Mouse (Mus musculus) spleen, postnatal 14 days (tissue): ENCODE results near the gene Pdgfa.

Source experiments
- DNase-seq, 2 experiments: peaks; one replicate each; pipeline ENCODE4 v3.0.0; 2021 to 2022; ENCODE audit warnings: low spot score in 2 of 2

Pdgfa gene

DNA sequence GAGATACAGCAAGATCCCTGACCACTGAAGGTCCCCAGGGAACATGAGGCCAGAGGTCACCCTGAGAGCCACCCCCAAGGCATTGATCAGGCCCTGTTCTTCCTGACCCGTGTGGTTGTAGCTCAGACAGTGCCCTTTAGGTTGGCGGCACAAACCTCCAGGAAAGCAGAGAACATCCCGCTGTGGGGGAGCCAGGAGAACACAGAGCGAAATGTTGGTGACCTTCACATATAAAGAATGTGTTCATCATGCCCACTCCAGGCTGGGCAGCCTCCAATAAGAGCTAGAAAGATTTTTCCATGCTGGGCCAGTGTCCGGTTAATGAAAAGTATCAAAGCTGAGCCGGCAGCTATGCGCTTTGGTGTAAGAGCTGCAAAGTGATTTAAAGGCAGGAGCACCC, 43.2 kb downstream of the Pdgfa start:
- DNase-seq = no peak

DNA sequence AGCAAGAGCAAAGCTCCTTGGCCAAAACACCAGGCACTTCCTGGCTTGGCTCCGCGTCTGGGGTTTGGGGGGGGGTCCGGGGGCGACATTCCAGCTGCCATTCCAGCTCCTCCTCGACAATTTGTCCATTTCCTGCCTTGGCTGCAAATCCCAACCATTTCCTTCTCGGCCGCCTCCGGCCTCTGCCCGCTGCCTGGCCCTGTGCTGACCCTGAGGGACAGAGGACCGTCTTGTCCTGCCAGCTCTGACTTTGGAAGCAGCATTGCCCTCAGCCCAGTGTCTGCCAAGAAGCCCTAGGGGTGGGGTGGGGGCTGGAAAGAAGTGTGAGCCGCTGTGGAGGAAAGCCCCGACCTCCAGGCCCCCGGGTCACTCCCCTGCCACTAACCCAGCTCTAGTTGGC, 44.2 kb downstream of the Pdgfa start:
- DNase-seq = no peak

DNA sequence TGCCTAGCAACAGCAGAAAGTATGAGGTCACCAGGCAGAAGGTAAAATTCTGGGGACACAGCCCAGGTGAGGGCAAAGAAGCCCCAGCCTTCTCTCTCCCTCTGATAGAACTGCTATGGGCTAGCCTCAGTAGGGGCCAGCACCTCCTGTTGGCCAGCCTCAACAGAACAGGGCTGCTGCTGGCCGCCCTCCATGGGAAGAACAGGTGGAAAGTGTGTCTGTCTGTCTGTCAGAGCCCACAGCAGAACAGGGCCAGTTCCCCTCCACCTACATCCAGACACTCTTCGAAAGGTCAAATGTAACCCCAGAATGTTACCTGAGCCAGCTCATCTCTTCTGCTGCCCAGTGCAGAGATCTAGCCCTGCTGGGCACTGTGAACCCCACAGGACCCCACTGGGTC, 45.9 kb downstream of the Pdgfa start:
- no peak for DNase-seq

DNA sequence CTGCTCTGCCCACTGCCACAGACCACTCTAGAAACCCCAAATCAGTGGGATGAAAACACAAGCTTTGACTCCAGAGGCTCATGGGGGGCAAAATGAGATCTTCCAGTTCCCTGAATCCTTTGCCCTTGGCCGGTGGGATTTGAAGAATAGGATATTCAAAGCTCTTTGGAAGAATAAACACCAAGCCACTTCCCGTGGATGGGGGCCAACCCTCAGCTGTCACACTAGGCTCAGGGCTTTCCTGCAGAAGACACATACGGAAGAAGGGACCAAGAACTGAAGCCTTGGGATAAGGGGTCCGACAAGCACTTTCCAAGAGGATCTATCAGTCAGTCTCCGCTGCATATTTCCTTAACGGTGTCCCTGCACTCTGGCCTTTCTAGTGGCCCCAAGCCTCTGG, 48.0 kb downstream of the Pdgfa start:
- DNase-seq = no peak

DNA sequence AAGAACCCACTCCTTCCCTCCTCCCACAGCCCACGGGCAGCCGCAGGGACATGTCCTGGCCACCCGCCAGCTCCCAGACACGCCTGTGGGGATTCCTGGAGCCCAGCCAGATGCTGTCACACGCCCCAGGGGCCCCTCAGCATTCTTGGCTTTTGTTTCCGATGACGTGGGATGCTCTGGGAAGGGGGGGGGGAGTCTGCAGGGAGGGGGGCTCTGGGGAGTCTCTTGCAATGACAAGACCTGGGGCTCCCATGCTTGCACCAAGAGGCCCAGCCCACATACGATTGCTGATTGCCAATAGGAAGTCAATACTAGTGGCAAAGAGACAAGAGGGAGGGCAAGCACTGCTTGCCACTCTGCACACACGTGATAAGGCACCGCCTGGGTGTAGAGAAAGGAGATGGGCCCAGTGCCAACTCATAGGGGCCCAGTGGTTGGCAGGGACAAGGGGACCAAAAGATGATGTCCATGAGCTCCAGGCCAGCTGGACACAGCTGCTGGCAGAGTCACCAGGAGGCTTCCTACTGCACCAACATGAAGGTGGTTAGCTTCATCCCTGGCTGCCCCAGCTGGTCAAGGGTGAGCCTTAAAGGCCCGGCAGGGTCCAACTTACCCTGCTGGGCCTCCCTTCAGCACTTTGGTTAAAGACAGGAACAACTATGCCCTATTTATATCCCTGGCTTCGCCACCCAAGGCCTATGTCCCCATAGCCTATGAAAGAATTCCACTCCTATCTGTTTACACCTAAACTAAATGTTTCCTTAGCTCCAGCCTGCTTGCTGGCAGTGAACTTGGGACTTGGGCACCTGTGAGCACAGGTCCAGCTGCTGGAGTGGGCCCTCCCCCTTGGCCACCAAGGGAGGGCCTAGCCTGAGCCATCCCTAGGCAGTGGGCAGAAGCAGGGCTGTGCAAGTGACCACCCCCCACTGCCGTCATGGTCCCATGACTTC, 48.9 kb downstream of the Pdgfa start:
- DNase-seq = no peak

DNA sequence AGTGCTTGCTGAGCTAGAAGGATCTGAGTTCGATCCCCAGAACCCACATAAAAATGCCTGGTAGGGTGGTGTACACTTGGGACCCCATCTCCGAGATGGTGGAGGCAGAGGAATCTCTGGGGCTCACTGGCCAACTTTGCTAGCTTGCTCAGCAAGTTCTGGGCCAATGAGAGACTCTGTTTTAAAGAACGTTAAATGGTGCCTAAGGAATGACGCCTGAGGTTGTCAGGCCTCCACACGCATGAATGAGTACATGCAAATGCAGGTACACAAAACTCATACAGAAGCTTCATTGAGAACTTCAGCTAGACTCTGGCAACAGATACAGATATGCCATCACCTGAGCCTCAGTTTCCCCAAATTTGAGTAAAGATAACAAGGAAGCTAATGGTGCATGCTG, 49.7 kb downstream of the Pdgfa start:
- DNase-seq = no peak

DNA sequence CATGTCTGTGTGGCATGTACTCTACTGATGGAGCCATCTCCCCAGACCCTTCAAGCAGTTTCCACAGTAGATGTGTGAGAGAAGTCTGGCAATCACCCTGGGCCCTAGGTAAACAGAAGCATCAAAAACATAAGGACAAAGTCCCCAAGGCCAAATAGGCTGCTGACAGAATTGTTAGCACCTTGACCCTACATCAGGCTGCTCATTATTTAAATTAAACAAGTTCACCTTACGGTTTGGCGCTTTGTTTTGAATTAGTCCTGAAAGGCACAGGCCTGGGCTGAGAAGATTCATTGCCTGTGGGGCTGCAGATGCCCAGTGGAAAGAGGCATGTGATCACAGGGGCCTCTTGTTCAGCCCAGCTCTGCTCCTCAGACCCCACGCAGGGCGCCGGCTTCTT, 50.2 kb downstream of the Pdgfa start:
- DNase-seq = no peak

DNA sequence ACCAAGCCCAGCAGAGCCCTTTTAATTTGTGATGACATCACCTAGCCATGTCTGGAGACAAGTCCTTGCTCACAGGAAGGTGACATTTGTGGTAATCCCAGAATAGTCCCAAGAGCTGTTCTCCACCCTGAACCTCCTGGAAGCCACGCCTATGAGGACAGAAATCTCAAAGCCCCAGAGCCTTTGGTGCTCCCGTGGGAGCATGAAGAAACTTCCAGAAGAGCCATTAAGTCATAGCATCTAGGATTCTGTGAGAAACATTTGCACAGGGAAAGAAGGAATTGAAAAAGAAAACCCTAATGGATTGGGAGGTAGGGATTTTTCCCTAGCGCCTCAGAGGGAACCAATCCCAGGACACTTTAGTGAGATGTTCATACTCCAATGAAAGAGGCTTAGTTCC, 52.2 kb downstream of the Pdgfa start:
- no peak for DNase-seq

DNA sequence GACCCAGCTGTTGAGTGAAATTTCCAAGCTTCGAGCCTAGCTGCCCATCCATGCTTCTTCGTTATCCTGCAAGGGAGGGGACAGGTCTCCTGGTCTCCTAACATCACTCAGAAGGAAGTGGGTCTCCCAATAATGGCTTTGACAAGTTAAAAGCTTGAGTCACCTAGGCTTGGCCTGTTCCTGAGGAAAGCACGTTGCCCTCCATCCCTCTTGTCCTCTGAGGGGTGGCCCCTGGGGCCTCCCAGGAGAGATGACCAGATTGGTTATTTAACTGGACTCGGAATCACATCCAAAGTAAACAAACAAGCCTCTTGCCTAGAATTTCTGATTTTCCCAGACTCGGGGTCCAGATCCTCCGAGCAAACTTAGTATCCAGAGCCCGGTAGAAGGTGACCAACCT, 52.6 kb downstream of the Pdgfa start:
- DNase-seq = no peak

DNA sequence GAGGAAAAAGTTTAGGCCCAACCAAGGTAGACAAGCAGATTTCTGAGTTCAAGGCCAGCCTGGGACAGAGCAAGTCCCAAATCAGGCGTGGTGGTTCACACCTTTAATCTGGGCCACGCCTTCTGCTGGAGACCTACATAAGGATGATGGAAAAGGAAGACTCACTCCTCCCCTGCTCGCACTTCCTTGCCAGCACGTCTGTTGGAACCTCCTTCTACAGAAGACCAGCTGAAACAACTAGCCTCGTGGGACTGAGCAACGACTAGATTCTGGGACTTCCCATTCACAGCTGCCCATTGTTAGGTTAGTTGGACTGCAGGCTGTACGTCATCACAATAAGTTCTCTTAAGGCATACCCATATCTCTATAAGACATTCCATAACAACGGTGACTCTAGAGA, 55.3 kb downstream of the Pdgfa start:
- DNase-seq = no peak

DNA sequence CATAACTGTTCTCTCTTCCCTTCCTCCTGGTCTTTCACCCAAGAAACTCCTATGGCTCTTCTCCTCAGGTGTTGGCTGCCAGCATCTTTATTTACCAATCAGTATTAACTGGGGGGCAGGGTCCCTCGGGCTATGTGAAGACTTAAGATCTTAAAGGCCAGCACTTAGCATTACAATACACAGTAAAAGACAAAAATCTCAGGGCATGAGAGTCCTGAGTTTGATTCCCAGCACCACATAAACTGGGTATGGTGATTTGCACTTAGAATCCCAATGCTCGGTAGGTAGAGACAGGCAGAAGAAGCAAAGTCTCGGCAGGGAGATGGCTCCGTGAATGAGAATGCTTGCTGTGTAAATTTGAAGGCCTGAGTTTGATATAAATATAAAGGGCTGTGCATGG, 56.6 kb downstream of the Pdgfa start:
- DNase-seq = no peak

DNA sequence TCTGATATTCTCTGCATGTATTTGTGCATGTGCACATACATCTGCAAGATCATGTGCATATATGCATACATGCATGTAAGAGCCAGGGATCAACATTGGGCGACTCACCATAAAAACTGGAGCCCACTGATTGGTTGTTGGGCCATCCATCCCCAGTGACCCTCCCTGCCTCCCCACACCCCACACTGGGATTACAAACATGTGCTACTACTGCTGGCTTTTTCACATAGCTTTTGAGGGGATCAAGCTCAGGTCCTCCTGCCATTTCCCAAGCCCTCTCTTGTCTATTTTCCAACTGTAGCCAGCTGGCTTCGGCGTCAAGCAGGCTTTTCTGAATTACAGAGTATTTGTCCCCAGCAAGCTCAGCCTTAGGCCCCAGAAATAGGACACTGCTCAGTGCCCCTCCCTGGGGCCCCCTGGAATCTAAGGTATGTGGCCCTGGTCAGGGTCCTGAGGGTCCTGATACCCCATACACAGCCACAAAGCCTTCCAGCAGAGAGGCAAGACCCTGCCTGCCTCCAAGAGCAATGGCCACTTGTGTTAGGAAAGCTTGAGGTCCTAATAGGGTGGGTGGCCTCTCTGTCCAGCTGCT, 58.5 kb downstream of the Pdgfa start:
- DNase-seq = no peak

DNA sequence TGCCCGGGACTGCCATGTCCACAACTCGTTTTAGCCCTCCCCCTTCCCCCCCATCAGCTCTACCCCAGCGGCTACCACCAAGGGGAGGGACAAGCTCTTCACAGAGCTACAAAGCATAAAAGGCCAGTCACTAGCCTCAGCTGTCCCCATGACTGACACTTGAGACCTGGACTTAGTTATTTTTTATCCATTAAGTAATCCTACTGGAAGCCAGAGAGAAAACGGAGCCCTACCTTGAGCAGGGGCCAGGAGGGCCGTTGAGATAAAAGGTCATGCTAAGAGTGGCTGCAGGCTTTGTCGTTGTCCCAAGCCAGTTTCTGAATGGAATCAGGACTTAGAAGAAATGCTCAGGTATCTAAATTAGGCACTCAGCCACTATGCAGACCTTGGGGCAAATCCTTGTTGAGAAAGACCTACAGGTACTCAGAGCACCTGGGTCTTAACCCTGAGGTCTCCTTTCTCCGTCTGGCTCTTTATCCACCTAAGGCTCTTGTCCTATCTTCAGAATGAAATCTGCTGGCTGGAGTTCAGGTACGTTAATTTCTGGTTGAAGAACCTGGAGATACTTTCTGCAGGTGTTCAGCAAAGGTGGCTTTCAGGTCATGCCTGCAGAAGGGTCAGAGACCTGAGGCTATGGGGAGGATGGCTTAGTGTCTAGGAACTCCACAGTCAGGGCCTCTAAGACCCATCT, 60.6 kb downstream of the Pdgfa start:
- no peak for DNase-seq

DNA sequence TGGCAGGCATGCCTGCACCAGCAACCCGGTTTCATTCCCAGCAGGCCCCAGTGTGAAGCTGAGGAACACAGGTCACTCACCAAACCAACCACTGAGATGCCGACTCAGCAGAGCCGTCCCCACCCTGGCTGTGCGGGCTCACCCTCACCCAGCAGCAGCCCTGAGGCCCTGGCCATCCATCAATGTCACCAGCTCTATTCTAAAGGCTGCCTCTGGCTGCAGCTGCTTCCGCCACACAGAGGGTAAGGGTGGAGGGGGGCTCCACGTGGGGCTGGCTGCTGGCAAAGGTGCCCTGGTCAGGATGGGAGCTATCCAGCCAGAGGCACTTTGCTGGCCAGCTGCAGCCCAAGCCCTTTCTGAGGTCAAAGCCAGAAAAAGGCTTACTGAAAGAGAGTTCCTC, 62.6 kb downstream of the Pdgfa start:
- DNase-seq = no peak

DNA sequence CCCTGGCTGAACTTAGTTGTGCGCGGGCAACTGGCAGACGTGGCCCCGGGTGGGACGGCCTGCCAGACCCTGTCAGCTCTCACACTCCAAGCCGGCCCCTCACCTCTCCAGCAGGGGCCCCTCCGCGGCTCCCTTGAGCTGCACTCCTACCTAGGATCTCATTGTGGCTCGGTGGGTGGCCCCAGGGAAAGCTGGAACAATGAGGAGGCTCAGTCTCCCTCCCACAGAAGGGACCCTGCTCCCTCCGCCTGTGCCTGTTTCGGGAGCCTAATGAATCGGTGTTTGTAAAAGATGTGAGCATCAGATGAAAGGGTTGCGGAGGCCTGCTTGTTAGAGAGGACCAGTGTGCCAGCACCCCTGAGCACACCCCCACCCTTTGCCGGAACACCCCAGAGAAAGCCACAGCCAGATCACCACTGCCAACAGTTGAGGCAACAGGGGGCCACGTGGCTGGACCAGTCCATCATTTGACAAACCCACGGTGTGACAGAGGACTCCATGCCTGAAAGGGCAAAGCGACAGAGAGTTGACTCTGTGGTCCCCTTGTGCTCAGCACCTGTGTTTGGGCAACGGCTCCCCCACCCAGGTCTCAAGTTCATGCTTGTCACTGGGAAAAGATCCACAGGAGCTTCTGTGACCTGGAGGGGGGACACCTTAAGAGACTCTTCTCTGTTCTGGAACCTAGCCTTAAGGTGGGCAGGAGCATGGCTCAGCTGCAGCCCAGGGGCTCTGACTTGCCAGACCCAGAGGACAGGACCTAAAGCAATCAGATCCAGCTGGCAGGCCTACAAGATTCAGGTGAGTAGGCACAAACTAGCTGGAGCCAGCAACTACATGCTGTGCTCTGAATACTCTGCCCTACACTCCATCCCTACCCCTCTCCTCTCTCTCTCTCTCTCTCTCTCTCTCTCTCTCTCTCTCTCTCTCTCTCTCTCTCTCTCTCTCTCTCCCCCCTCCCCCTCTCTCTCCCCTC, 64.4 kb downstream of the Pdgfa start:
- no peak for DNase-seq

DNA sequence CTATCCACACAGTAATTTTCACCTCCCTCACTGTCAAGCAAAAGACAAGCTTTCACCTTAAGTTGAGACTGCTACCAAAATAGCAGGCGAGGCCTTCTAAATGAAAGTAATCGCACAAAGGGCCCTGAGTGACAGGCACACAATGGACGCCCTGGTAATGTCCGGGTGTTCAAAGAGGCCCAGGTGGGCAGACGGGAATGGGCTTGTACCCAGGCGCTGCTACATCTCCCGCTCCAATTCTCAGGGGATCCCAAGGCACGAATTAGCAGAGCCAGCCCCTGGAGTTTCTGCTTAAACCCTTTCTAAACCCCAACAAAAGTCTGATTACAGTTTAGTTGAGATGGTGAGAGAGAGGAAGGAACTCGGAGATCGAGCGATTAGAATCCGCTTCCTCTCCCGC, 65.3 kb downstream of the Pdgfa start:
- DNase-seq = no peak

DNA sequence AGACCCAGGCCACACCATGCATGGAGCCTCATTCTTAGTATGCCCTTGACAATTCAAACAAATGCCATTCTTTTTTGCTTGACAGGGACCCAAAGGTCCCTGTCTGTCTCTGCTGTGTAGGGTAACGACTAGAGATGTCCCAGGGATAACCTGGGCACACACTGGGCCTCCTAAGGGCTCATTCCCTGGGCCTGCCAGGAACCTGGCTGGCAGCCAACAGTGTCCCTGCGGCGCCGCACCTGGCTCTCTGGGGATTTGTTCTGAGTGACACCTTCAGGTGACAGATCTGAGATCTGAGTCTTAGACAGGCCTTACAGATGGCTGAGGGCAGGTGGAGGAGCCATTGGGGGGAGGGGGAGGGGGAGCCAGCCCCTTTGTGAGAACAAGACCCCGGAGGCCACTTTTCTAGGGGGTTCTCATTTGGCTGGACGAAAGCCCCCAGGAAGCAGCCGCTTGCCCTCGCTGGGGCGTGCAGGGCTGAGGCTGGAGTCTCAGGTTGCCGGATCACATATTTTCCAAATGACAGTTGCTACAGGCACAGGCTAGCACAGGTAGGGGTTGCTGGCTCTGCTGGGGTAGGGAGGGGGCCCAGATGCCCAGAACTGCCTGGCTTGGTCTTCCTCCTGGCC, 67.2 kb downstream of the Pdgfa start:
- DNase-seq = no peak
